Comparison of ENCODE assay signal across 19 mouse cellular contexts in genomic region chr10:68894121-68894520, GRCm38 (mm10).
DNase-seq lines count a peak whose midpoint lies in the region; ATAC-seq and TF ChIP-seq lines count a peak whose summit lies in the region.
"Had no signal": no experiment of that assay in that cellular context is flagged by ENCODE, and none has a peak within 500 bp of the region (broad histone marks: within the 10 kb centered on the region; RNA-seq: fewer than 3 reads in every experiment).

No protein-coding gene starts in this region.

- H3K27me3 ChIP-seq in lung, postnatal 0 days (replicated peaks; ENCODE audit: insufficient read depth, low read length): no peaks in the 10 kb centered on the region
- H3K27me3 ChIP-seq: CH12.LX; embryonic facial prominence, embryonic 12.5 days; forebrain, embryonic 13.5 days; forebrain, embryonic 15.5 days; Patski had no signal

- no peak overlapping the region for H3K27ac ChIP-seq in lung, postnatal 0 days (ENCODE audit: low read length)
- H3K27ac ChIP-seq: embryonic facial prominence, embryonic 10.5 days; embryonic facial prominence, embryonic 12.5 days; forebrain, embryonic 13.5 days; forebrain, embryonic 15.5 days had no signal

- TF ChIP-seq EP300 in lung, postnatal 0 days (IDR thresholded peaks at IDR 0.05): no peak

- no peak overlapping the region for H3K4me3 ChIP-seq in lung, postnatal 0 days (ENCODE audit: low read depth, low read length)
- H3K4me3 ChIP-seq: embryonic facial prominence, embryonic 10.5 days; embryonic facial prominence, embryonic 12.5 days; forebrain, embryonic 13.5 days; forebrain, embryonic 15.5 days had no signal

- intact Hi-C loops in heart, postnatal 36 days (cut with DNase I): no loop called here

- peaks cover 8% of the 10 kb centered on the region; the same call in 1 of the 2 replicates for H3K4me1 ChIP-seq in lung, postnatal 0 days (ENCODE audit: insufficient read depth, low read depth, low read length)
- H3K4me1 ChIP-seq: embryonic facial prominence, embryonic 10.5 days; embryonic facial prominence, embryonic 12.5 days had no signal

- no peaks in the 10 kb centered on the region for H3K9me3 ChIP-seq in lung, postnatal 0 days (ENCODE audit: low read length)
- H3K9me3 ChIP-seq: embryonic facial prominence, embryonic 10.5 days; embryonic facial prominence, embryonic 12.5 days; forebrain, embryonic 13.5 days; forebrain, embryonic 15.5 days had no signal

- no peaks in the 10 kb centered on the region for H3K36me3 ChIP-seq in lung, postnatal 0 days (ENCODE audit: insufficient read depth, low read length)
- H3K36me3 ChIP-seq: embryonic facial prominence, embryonic 10.5 days; embryonic facial prominence, embryonic 12.5 days; forebrain, embryonic 15.5 days; G1E had no signal

- no peak overlapping the region for H3K9ac ChIP-seq in lung, postnatal 0 days (replicated peaks; ENCODE audit: low read depth)
- H3K9ac ChIP-seq: embryonic facial prominence, embryonic 12.5 days; forebrain, embryonic 13.5 days; forebrain, embryonic 15.5 days had no signal

- H3K4me2 ChIP-seq in lung, postnatal 0 days (replicated peaks; ENCODE audit: low read depth, low read length): no peak overlapping the region
- H3K4me2 ChIP-seq: embryonic facial prominence, embryonic 12.5 days; forebrain, embryonic 13.5 days; forebrain, embryonic 15.5 days had no signal

- DNase-seq in heart, adult 11 months: peak; percentile 71
- DNase-seq in heart, postnatal 36 days: no peak
- peak; percentile 22 for DNase-seq in lung, postnatal 0 days (ENCODE audit: low spot score)
- DNase-seq in lung, postnatal 14 days: no peak
- peak; percentile 52 for DNase-seq in lung, postnatal 36 days
- DNase-seq in lung, postnatal 10 days: no peak
- DNase-seq: B cell, adult 2 months; cerebellum, adult 11-12 months; cerebellum, adult 2 months; cerebellum, adult 9-10 months had no signal

- no peak for TF ChIP-seq CTCF in lung, postnatal 0 days (IDR thresholded peaks at IDR 0.05)

- 75% methylated on average over 6 of the region's 6 CpGs for WGBS in lung, postnatal 0 days

- no peak for ATAC-seq in lung, postnatal 0 days
- ATAC-seq: activated CD4-positive, CD25-positive, alpha-beta regulatory T cell, adult 4 months; CD4-positive, CD25-positive, alpha-beta regulatory T cell, adult 4 months; forebrain, embryonic 13.5 days; forebrain, embryonic 15.5 days; Patski had no signal

Comparison
In these comparisons a context has a peak if more than half of its experiments do, and no peak if none do; other contexts are left out.
1. DNase-seq: peak in heart, adult 11 months (single experiment), lung, postnatal 0 days (single experiment) and lung, postnatal 36 days (single experiment); none in heart, postnatal 36 days (0 of 2), lung, postnatal 14 days (single experiment) and lung, postnatal 10 days (single experiment).